Mouse (Mus musculus) liver, embryonic 14.5 days (tissue): ENCODE measurements around the gene Kctd11.

Source experiments
- CTCF ChIP-seq: IDR thresholded peaks from 2 replicates; pipeline ENCODE4 v1.5.1; 2016; ENCODE audit warnings: antibody characterized with exemption, low read depth, control low read depth
- EP300 ChIP-seq: IDR thresholded peaks from 2 replicates; pipeline ENCODE4 v1.6.1; 2016; ENCODE audit warnings: antibody characterized with exemption, low read depth

DNA sequence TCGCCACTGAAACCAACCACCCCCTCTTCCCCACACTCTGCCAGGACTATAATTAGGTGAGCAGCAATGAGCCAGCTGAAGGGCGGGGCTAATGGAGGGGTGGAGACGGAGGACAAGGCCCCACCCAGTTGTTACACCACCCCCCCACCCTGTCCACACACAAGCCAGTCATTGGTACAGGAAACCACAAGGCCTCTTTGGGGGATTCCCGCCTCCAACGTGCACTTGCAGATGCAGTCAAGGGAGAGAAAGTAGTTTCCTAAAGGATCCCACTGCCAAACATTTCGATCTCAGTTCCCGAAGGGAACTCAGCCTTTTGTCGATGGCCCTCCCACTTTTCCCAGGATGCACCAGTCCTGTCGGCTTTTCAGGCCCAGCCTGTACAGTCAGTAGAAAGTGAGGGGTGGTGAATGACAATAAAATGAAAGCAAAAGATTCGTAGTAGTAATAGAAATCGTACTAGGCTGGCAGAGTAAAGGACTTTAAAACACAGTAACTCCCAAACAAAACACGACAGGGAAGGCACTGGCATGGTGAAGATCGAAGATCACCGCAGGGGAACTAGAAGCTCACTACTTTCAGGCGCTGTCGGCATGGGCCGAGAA is 38.6 kb upstream of the Kctd11 start:
- TF ChIP-seq EP300 (no peak), CTCF (no peak)
